Mouse (Mus musculus) MEL (cell line): ENCODE data around the gene Ntn4.

ENCODE experiments used
- TAL1 ChIP-seq: IDR thresholded peaks from 2 replicates; pipeline ENCODE4 v1.6.1; 2012; ENCODE audit warnings: mild to moderate bottlenecking, inconsistent platforms, low read length, moderate library complexity, mixed read lengths
- UBTF ChIP-seq: IDR thresholded peaks from 2 replicates; pipeline ENCODE4 v1.6.1; 2012; ENCODE audit warnings: low read depth, mild to moderate bottlenecking, inconsistent platforms, low read length, improper control_type of control experiment, moderate library complexity, borderline replicate concordance; ENCODE audit not compliant: insufficient read depth
- USF1 ChIP-seq: IDR thresholded peaks from 2 replicates; pipeline ENCODE4 v1.6.1; 2014; ENCODE audit warnings: low read depth, mild to moderate bottlenecking, inconsistent platforms, low read length, improper control_type of control experiment, moderate library complexity
- ZMIZ1 ChIP-seq: IDR thresholded peaks from 2 replicates; pipeline ENCODE4 v1.6.1; 2012; ENCODE audit warnings: low read depth, mild to moderate bottlenecking, inconsistent platforms, low read length, improper control_type of control experiment, moderate library complexity

DNA sequence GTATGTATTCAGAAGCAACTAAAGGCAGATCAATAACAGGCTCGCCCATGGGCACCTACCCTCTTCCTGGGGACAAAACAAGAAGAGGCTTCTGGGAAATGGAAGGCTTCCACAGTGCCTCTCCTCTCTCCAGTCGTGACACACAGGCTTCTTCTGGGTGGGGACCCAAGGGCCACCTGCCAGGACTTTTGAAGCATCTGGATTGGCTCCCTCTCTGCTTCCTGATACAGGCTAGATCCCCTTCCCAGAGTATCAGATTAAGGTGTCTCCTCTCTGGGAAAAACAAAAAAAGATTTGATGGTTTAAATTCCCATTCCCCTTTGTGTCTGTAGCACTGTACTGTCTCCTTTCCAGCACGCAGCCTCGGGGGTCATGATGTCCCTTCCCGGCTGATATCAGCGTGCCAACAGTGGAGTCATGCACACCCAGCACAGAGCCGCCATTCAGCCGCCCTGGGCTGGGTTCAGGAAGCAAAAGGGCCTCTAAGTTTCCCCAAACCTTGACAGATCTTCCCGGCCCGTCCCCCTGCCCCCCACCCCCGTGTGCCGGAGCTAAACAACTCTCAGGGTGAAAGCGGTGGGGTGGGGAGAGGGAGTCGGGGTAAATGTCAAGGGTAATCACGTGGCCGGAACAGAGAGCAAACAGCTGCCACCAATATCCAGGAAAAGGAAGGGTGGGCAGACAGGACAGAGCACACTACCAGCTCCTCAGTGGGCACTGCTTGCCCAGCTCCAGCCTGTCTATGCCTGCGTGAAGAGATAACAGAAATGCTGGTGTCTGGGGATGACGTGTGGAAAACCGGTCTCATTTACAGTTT, 38.9 kb downstream of the Ntn4 start:
- no peak for TF ChIP-seq USF1
- no peak for TF ChIP-seq TAL1
- no peak for TF ChIP-seq UBTF
- no peak for TF ChIP-seq ZMIZ1
